8 mouse cellular contexts compared by ENCODE assay signal in genomic region chr4:137664980-137665675, GRCm38 (mm10). TPM values are rescaled to one million over a fixed set of nuclear protein-coding genes. Genes with fewer than 3 reads are reported as not detected.
DNase-seq lines count a peak whose midpoint lies in the region; ATAC-seq and TF ChIP-seq lines count a peak whose summit lies in the region.

No protein-coding gene starts in this region.

- peak overlapping the region; percentile 59 for H3K4me3 ChIP-seq in heart, embryonic 13.5 days
- peak overlapping the region; percentile 43 for H3K4me3 ChIP-seq in embryonic facial prominence, embryonic 12.5 days
- peak overlapping the region; percentile 47 for H3K4me3 ChIP-seq in kidney, postnatal 0 days (replicated peaks; ENCODE audit: low read depth, low read length)
- H3K4me3 ChIP-seq in neural tube, embryonic 13.5 days, result peak overlapping the region; percentile 56

- DNase-seq in heart, adult 8-10 months (ENCODE audit: low spot score), result no peak
- DNase-seq in MN1 (ENCODE audit: low spot score) (peak; percentile 56), adipocyte (ENCODE audit: low spot score) (no peak)
- DNase-seq in kidney, postnatal 0 days (ENCODE audit: low spot score), result no peak
- no peak for DNase-seq in gastrocnemius, postnatal 14 days

- intact Hi-C loops in gastrocnemius, postnatal 14 days (cut with DNase I; ENCODE audit: low total_unique reads), result no loop called here

- no peaks in the 10 kb centered on the region for H3K9me3 ChIP-seq in heart, embryonic 13.5 days
- H3K9me3 ChIP-seq in embryonic facial prominence, embryonic 12.5 days, result no peaks in the 10 kb centered on the region
- no peaks in the 10 kb centered on the region for H3K9me3 ChIP-seq in kidney, postnatal 0 days (replicated peaks; ENCODE audit: low read length)
- H3K9me3 ChIP-seq in neural tube, embryonic 13.5 days, result no peaks in the 10 kb centered on the region

- peaks cover 41% of the 10 kb centered on the region for H3K4me1 ChIP-seq in heart, embryonic 13.5 days
- H3K4me1 ChIP-seq in embryonic facial prominence, embryonic 12.5 days, result peaks cover 16% of the 10 kb centered on the region; the same call in 1 of the 2 replicates
- H3K4me1 ChIP-seq in kidney, postnatal 0 days (replicated peaks; ENCODE audit: insufficient read depth, low read length), result 0 out of 2 replicates have a peak, but pooled peaks cover 16% of the 10 kb centered on the region
- peaks cover 53% of the 10 kb centered on the region for H3K4me1 ChIP-seq in neural tube, embryonic 13.5 days (replicated peaks)

- WGBS in heart, embryonic 13.5 days, result 14% methylated on average over 13 of the region's 15 CpGs
- 10% methylated on average over 15 of the region's 15 CpGs for WGBS in embryonic facial prominence, embryonic 12.5 days
- 16% methylated on average over 15 of the region's 15 CpGs for WGBS in kidney, postnatal 0 days
- WGBS in neural tube, embryonic 13.5 days, result 8% methylated on average over 15 of the region's 15 CpGs

- H3K4me2 ChIP-seq in heart, embryonic 13.5 days, result peak overlapping the region; percentile 86
- H3K4me2 ChIP-seq in embryonic facial prominence, embryonic 12.5 days (replicated peaks), result peak overlapping the region; percentile 76
- H3K4me2 ChIP-seq in kidney, postnatal 0 days (ENCODE audit: low read length), result peak overlapping the region; percentile 90
- peak overlapping the region; percentile 72 for H3K4me2 ChIP-seq in neural tube, embryonic 13.5 days

- no peak for ATAC-seq in heart, embryonic 13.5 days (ENCODE audit: extremely low read depth, insufficient number of reproducible peaks, low FRiP score, low TSS enrichment)
- no peak; the same call in 1 of the 2 replicates for ATAC-seq in embryonic facial prominence, embryonic 12.5 days (ENCODE audit: insufficient number of reproducible peaks, insufficient read depth, low FRiP score, low TSS enrichment)
- ATAC-seq in kidney, postnatal 0 days (replicated peaks; ENCODE audit: low FRiP score, low read depth), result no peak
- peak; percentile 62; the same call in 1 of the 2 replicates for ATAC-seq in neural tube, embryonic 13.5 days (ENCODE audit: low read depth)

- H3K27me3 ChIP-seq in heart, embryonic 13.5 days (replicated peaks), result peaks cover 55% of the 10 kb centered on the region
- peaks cover 43% of the 10 kb centered on the region for H3K27me3 ChIP-seq in embryonic facial prominence, embryonic 12.5 days
- H3K27me3 ChIP-seq in kidney, postnatal 0 days (ENCODE audit: insufficient read depth, low read length), result peaks cover 10% of the 10 kb centered on the region; the same call in 1 of the 2 replicates
- H3K27me3 ChIP-seq in neural tube, embryonic 13.5 days, result peaks cover 22% of the 10 kb centered on the region

- H3K9ac ChIP-seq in heart, embryonic 13.5 days, result peak overlapping the region; percentile 79
- H3K9ac ChIP-seq in embryonic facial prominence, embryonic 12.5 days, result peak overlapping the region; percentile 60
- H3K9ac ChIP-seq in kidney, postnatal 0 days (ENCODE audit: low read depth, low read length), result peak overlapping the region; percentile 57
- H3K9ac ChIP-seq in neural tube, embryonic 13.5 days, result peak overlapping the region; percentile 79

- H3K36me3 ChIP-seq in heart, embryonic 13.5 days, result no peaks in the 10 kb centered on the region
- H3K36me3 ChIP-seq in embryonic facial prominence, embryonic 12.5 days, result no peaks in the 10 kb centered on the region
- no peaks in the 10 kb centered on the region for H3K36me3 ChIP-seq in kidney, postnatal 0 days (ENCODE audit: insufficient read depth, low read length)
- H3K36me3 ChIP-seq in neural tube, embryonic 13.5 days, result no peaks in the 10 kb centered on the region

- TF ChIP-seq CTCF in kidney, postnatal 0 days (IDR thresholded peaks at IDR 0.05; ENCODE audit: low read depth), result no peak

- H3K27ac ChIP-seq in heart, embryonic 13.5 days (replicated peaks), result no peak overlapping the region
- H3K27ac ChIP-seq in embryonic facial prominence, embryonic 12.5 days, result no peak overlapping the region
- H3K27ac ChIP-seq in kidney, postnatal 0 days, result 0 out of 2 replicates have a peak overlapping the region, but pooled peaks have one; percentile 4
- 0 out of 2 replicates have a peak overlapping the region, but pooled peaks have one; percentile 34 for H3K27ac ChIP-seq in neural tube, embryonic 13.5 days (replicated peaks)

RNA-seq across cellular contexts. Expression of gene Rap1gap, which starts 0.6 kb away (rescaled TPM):
- 5.1 and 6.1 TPM in 2 replicates for polyA plus RNA-seq in heart, embryonic 13.5 days (2015; fragmentation: Nextera tagmentation; extraction: Ambion mirVana)
- total RNA-seq in heart, adult 8-10 months (2022), result 10 to 100 TPM; 12.1 to 16.5 (median 14.5) TPM
- 15.1 and 16.3 TPM in 2 replicates for polyA plus RNA-seq in embryonic facial prominence, embryonic 12.5 days (2016; fragmentation: Nextera tagmentation; extraction: Ambion mirVana)
- polyA plus RNA-seq in kidney, postnatal 0 days (2015; fragmentation: Nextera tagmentation; extraction: Ambion mirVana), result 28.5 and 30.6 TPM in 2 replicates
- 39.5 and 51.2 TPM in 2 replicates for polyA plus RNA-seq in neural tube, embryonic 13.5 days (2015; fragmentation: Nextera tagmentation; extraction: Ambion mirVana)
- 1 to 10 TPM; 4.1 to 4.8 TPM for total RNA-seq in gastrocnemius, postnatal 14 days (2021)

Comparison
In these comparisons a context has a peak if more than half of its experiments do, and no peak if none do; other contexts are left out.
1. H3K27ac ChIP-seq: peak in kidney, postnatal 0 days (single experiment) and neural tube, embryonic 13.5 days (single experiment); none in heart, embryonic 13.5 days (single experiment) and embryonic facial prominence, embryonic 12.5 days (single experiment).
2. Peak in every context shown above with its lines, with median percentiles within 50 percentile points of each other: H3K4me2 ChIP-seq, H3K4me3 ChIP-seq and H3K9ac ChIP-seq.